In genomic region chr19:34879624-34880023, GRCm38 (mm10) we compare ENCODE assay signal across 8 mouse cellular contexts. TPM values are rescaled to one million over a fixed set of nuclear protein-coding genes. Genes with fewer than 3 reads are reported as not detected.
DNase-seq lines count a peak whose midpoint lies in the region; ATAC-seq and TF ChIP-seq lines count a peak whose summit lies in the region.

No protein-coding gene starts in this region.

- H3K4me2 ChIP-seq in embryonic facial prominence, embryonic 14.5 days (ENCODE audit: low read depth, low read length) = peak overlapping the region; percentile 85
- peak overlapping the region; percentile 86 for H3K4me2 ChIP-seq in hindbrain, postnatal 0 days (ENCODE audit: low read depth, low read length)

- no peaks in the 10 kb centered on the region for H3K36me3 ChIP-seq in embryonic facial prominence, embryonic 14.5 days (ENCODE audit: control insufficient read depth, insufficient read depth, low read length)
- no peaks in the 10 kb centered on the region for H3K36me3 ChIP-seq in hindbrain, postnatal 0 days (ENCODE audit: insufficient read depth, low read length)

- 31% methylated on average over 6 of the region's 6 CpGs for WGBS in embryonic facial prominence, embryonic 14.5 days
- WGBS in hindbrain, postnatal 0 days = 16% methylated on average over 6 of the region's 6 CpGs

- H3K4me1 ChIP-seq in embryonic facial prominence, embryonic 14.5 days (ENCODE audit: control insufficient read depth, insufficient read depth, low read length) = peaks cover 4% of the 10 kb centered on the region; the same call in 1 of the 2 replicates
- H3K4me1 ChIP-seq in hindbrain, postnatal 0 days (ENCODE audit: insufficient read depth, low read length) = peaks cover 8% of the 10 kb centered on the region; the same call in 1 of the 2 replicates

- no peak for ATAC-seq in embryonic facial prominence, embryonic 14.5 days (ENCODE audit: low read depth)
- no peak for ATAC-seq in hindbrain, postnatal 0 days
- no peak for ATAC-seq in megakaryocyte progenitor cell, adult 5-6 weeks (replicated peaks; ENCODE audit: poor library complexity)

- H3K9ac ChIP-seq in embryonic facial prominence, embryonic 14.5 days (ENCODE audit: low read depth, low read length) = peak overlapping the region; percentile 93
- H3K9ac ChIP-seq in hindbrain, postnatal 0 days (replicated peaks; ENCODE audit: low read length) = peak overlapping the region; percentile 96

- no peak for TF ChIP-seq CTCF in layer of hippocampus, adult 2 months (conservative IDR thresholded peaks at IDR 0.05)
- no peak for TF ChIP-seq CTCF in hindbrain, postnatal 0 days (IDR thresholded peaks at IDR 0.05; ENCODE audit: low read depth)

- H3K4me3 ChIP-seq in layer of hippocampus, adult 2 months = peak overlapping the region; percentile 78
- peak overlapping the region; percentile 64 for H3K4me3 ChIP-seq in embryonic facial prominence, embryonic 14.5 days (ENCODE audit: low read depth, low read length)
- H3K4me3 ChIP-seq in hindbrain, postnatal 0 days (ENCODE audit: low read length) = peak overlapping the region; percentile 96

- peak overlapping the region; percentile 96 for H3K27ac ChIP-seq in layer of hippocampus, adult 2 months
- H3K27ac ChIP-seq in embryonic facial prominence, embryonic 14.5 days (replicated peaks; ENCODE audit: low read depth, low read length) = peak overlapping the region; percentile 96
- peak overlapping the region; percentile 98; the same call in 1 of the 2 replicates for H3K27ac ChIP-seq in hindbrain, postnatal 0 days

- no peak for DNase-seq in layer of hippocampus, adult 2 months (ENCODE audit: low spot score in 2 of 2)
- no peak for DNase-seq in layer of hippocampus, adult 8-10 months (ENCODE audit: low spot score in 2 of 2)
- no peak for DNase-seq in embryonic facial prominence, embryonic 14.5 days (ENCODE audit: low spot score)
- DNase-seq in hindbrain, postnatal 0 days (ENCODE audit: low spot score) = no peak
- peak; percentile 8 for DNase-seq in naive thymus-derived CD4-positive, alpha-beta T cell, adult 2 months (ENCODE audit: low read depth)
- DNase-seq in spleen, adult 12 weeks (ENCODE audit: low spot score) = no peak
- no peak for DNase-seq in gastrocnemius, adult 18-20 months (ENCODE audit: low spot score)

- no peaks in the 10 kb centered on the region for H3K9me3 ChIP-seq in embryonic facial prominence, embryonic 14.5 days (ENCODE audit: control insufficient read depth, low read length)
- H3K9me3 ChIP-seq in hindbrain, postnatal 0 days (ENCODE audit: low read length) = no peaks in the 10 kb centered on the region

- H3K27me3 ChIP-seq in embryonic facial prominence, embryonic 14.5 days (replicated peaks; ENCODE audit: control insufficient read depth, insufficient read depth, low read length) = no peaks in the 10 kb centered on the region
- no peaks in the 10 kb centered on the region for H3K27me3 ChIP-seq in hindbrain, postnatal 0 days (ENCODE audit: insufficient read depth, low read length)

RNA-seq across cellular contexts. Expression of gene Pank1, which starts 0.4 kb away (rescaled TPM):
- 10 to 100 TPM; 19.6 to 21.7 TPM for total RNA-seq in layer of hippocampus, adult 2 months (2021)
- total RNA-seq in layer of hippocampus, adult 8-10 months (2022) = 10 to 100 TPM; 17.0 to 20.8 (median 19.8) TPM
- polyA plus RNA-seq in embryonic facial prominence, embryonic 14.5 days (2014; fragmentation: Nextera tagmentation; extraction: Ambion mirVana) = 5.8 and 7.7 TPM in 2 replicates
- total RNA-seq in hindbrain, postnatal 0 days (2014; rRNA removed) = 11.2 and 16.1 TPM in 2 replicates
- polyA plus RNA-seq in hindbrain, postnatal 0 days (2015; fragmentation: Nextera tagmentation; extraction: Ambion mirVana) = 7.4 and 7.7 TPM in 2 replicates
- total RNA-seq in gastrocnemius, adult 18-20 months (2021) = 10 to 100 TPM; 14.7 to 17.8 TPM
- 16.2 and 17.0 TPM in 2 replicates for total RNA-seq in megakaryocyte progenitor cell, adult 5-6 weeks (2015)
- 5.1 and 8.4 TPM in 2 replicates for total RNA-seq in megakaryocyte progenitor cell, adult 5-6 weeks (2017)

RNA-seq across cellular contexts. Expression of gene Kif20b, which starts 42.5 kb away (rescaled TPM):
- total RNA-seq in layer of hippocampus, adult 2 months (2021) = 1 to 10 TPM in 1 of 2 experiments, under 1 TPM in 1; 1.00 to 1.5 TPM
- total RNA-seq in layer of hippocampus, adult 8-10 months (2022) = 1 to 10 TPM in 3 of 4 experiments, under 1 TPM in 1; 0.68 to 1.7 (median 1.4) TPM
- 36.1 and 49.1 TPM in 2 replicates for polyA plus RNA-seq in embryonic facial prominence, embryonic 14.5 days (2014; fragmentation: Nextera tagmentation; extraction: Ambion mirVana)
- 1.6 and 3.8 TPM in 2 replicates for total RNA-seq in hindbrain, postnatal 0 days (2014; rRNA removed)
- polyA plus RNA-seq in hindbrain, postnatal 0 days (2015; fragmentation: Nextera tagmentation; extraction: Ambion mirVana) = 7.0 and 9.9 TPM in 2 replicates
- under 1 TPM; 0.21 to 0.25 TPM for total RNA-seq in gastrocnemius, adult 18-20 months (2021)
- 95.1 and 126 TPM in 2 replicates for total RNA-seq in megakaryocyte progenitor cell, adult 5-6 weeks (2015)
- total RNA-seq in megakaryocyte progenitor cell, adult 5-6 weeks (2017) = 108 and 128 TPM in 2 replicates

Comparison
In these comparisons a context has a peak if more than half of its experiments do, and no peak if none do; other contexts are left out.
1. RNA of gene Kif20b, which starts 42.5 kb away (total RNA-seq): 95.1 to 128 TPM in megakaryocyte progenitor cell, adult 5-6 weeks; 1.6 to 3.8 TPM in hindbrain, postnatal 0 days, 0.68 to 1.7 TPM in layer of hippocampus, adult 8-10 months, 1.00 to 1.5 TPM in layer of hippocampus, adult 2 months and 0.21 to 0.25 TPM in gastrocnemius, adult 18-20 months; every median in the first group is over 10 times any median in the second.
2. Peak in every context shown above with its lines, with median percentiles within 50 percentile points of each other: H3K27ac ChIP-seq and H3K4me3 ChIP-seq.